Mouse (Mus musculus) thymus, postnatal 25 days (tissue): ENCODE data around the gene Nfatc3.
"Not testable (repeated sequence)": the region's sequence is repeated elsewhere in the genome, so short reads cannot be mapped to it uniquely, and the experiment has no call there.

Source experiments
- DNase-seq: peaks from one replicate; pipeline ENCODE4 v3.0.0; 2022

Gene Nfatc3

DNA sequence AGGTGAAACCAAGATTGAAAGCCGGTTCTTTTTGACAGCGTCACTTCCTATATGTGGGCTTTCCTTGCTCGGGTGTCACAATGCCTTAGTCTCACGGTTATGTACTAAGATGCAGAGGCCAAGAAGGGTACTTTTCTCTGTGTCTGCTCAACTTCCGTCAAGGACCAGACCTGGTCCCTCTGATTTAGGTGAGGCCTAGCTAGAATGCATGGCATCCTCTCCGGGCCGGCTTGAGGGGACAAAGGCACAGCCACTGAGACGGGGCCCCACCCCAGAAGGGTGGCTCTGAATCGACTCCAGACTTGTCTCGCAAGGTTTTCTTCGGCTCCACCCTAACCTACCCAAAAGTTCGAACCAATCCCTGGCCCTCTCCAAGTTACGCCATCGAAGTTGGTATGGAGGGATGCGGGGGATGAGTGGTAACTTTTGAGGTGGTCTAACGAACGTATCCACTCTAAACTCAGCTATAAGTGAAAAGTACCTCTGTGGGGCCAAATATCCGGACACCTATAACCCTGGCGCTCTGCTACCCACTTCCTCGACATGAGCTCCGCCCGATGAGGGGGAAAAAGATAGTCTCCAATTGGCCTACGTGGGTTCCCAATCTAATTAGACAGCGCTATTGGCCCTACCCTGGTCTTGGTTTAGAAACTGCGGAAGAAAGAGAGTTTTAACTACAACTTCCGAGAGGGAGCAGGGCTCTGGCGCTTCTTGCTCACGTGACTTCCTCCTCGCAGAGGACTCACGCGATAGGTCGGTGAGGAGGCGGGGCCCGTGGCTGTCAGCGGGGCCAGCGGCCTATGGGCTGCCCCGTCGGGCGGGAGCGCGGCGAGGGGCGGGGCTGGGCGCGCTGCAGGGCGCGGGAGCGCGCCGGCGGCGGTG, at the start of gene Nfatc3:
Nfatc3 (plus strand) TSS at position 110 of the 882 bp plus-strand sequence.
- DNase-seq = peak; percentile 97

- peak; percentile 88 for DNase-seq
These were observed 47.6 kb upstream of the Nfatc3 start for GRCm38 (mm10) chr8:106010748-106011642.

DNA sequence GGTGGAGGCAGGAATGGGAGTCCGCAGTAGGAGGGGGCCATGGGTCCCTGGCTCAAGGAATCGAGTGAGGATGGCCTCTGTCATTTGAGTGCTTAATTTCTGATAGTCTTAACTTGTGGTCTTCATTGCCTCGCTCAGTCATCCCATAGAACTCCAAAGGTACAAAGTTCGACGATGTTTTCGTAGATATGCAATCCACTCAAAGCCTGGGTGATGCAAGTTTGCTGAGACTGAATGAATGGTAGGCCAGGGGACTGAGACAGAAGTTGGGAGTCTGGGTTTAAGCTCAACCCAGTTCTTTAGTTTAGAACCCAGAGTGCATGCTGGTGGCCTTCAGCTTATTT, 47.0 kb upstream of the Nfatc3 start, which contains the start of gene Ddx28:
Ddx28 (minus strand) TSS at position 240 of the 344 bp plus-strand sequence.
- no peak for DNase-seq

DNA sequence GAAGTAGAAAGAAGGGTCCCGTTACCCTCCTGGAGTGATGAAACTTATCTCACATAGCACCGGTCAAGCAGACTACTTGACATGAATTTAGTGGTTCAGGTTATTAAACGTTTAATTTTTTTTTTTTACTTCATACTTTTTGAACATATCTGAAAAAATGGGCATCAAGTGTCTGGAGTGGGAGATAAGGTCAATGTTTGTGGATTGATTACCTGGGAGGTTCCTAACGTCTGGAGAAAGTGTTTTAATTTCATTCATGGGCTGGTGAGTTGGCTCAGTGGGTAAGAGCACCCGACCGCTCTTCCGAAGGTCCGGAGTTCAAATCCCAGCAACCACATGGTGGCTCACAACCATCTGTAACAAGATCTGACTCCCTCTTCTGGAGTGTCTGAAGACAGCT, 46.4 kb upstream of the Nfatc3 start:
- not testable (repeated sequence) for DNase-seq

DNA sequence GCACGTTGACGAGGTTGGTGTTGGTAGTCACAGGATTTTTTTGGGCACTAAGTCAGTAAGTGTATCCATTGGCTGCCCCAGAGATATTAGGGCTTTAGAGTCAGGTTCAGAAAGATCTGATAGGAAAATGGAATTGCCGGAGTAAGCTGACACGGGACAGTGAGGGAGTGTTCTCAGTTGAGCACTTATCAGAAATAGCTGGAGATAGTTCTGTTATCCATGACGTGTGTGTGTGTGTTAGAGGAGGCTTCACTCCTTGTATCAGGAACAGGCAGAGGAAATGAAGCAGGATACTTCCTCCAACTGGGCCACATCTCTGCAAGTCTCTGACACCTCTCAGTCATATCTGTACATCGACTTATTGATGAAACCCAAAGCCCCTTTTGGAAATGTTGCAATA, 42.4 kb upstream of the Nfatc3 start:
- no peak for DNase-seq

- peak; percentile 57 for DNase-seq
These were observed 41.5 kb upstream of the Nfatc3 start for GRCm38 (mm10) chr8:106017130-106017529.

DNA sequence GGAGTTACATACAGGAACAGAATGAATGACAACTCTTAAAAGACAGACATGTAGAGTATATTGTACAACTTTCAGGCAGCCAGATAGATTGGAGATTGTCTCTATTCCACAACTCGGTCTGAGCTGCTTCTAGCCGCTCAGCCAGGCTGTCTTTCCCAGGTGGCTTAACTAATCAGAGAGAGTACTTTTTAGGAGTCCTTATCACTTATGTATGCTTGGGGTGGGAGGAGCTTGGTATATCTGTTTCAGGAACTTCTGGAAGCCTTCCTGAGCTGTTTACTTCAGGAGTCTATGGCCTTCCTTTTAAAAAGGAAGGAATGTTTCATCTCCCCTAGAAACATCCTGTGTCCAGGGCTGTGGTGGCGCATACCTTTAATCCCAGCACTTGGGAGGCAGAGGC, 40.6 kb upstream of the Nfatc3 start:
- DNase-seq = no peak

GRCm38 (mm10) chr8:106022483-106022882, 36.2 kb upstream of the Nfatc3 start:
- peak; percentile 88 for DNase-seq

GRCm38 (mm10) chr8:106038721-106039120, 19.9 kb upstream of the Nfatc3 start:
- DNase-seq = no peak

GRCm38 (mm10) chr8:106039605-106040004, 19.0 kb upstream of the Nfatc3 start:
- no peak for DNase-seq

GRCm38 (mm10) chr8:106040218-106040617, 18.4 kb upstream of the Nfatc3 start:
- DNase-seq = peak; percentile 41

DNA sequence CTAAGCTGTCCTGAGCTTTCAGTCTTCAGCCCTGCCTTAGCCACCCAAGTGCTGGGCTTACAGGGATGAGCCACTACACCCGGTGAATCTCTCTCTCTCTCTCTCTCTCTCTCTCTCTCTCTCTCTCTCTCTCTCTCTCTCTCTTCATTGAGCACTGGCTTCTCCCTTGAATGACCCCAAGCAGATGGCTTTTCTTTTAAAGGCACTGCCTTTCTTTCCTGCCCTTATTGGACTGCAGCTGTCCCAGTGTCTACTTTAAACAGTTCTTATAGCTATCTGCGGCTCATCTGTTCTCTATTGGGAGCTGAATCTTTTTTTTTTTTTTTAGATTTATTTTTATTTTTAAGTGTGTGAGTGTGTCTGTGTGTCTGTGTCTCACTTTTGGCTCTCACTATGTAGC, 15.6 kb upstream of the Nfatc3 start:
- DNase-seq = no peak

GRCm38 (mm10) chr8:106044151-106044550, 14.5 kb upstream of the Nfatc3 start:
- no peak for DNase-seq

DNA sequence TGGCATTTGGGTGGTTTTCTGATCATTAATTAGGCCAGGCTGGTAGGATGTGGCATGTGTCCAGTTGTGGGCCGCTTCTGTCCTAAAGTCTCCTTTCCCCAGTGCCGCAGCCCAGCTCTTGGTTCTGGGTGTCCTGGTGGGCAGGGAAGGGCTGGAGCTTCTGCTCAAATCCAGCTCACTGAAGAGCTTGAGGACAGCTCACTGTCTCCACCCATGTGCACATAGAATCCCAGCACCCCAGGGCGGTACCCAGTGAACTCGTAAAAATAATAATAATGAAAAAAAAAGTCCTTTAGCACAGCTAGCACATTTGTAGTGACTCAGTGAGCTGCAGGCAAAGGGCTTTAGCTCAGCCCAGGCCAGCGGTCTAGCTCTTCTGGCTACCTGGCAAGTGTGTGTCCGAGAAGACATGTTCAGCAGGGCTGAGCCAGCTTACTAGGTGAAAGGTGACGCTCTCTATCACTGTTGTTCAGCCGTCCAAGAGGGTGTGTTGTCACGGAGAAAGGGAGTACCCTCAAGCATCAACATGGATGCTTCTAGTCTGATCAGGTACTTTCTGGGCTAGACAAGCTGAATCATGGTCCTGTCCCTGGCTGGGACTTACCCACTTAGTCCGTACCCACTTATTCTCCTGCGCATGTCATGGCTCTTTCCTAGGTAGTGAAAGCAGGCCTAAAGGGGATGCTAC, 11.6 kb upstream of the Nfatc3 start:
- DNase-seq = no peak

- no peak for DNase-seq
These were observed 10.6 kb upstream of the Nfatc3 start for GRCm38 (mm10) chr8:106047854-106048630.

- no peak for DNase-seq
These were observed 8.8 kb upstream of the Nfatc3 start for GRCm38 (mm10) chr8:106049840-106050239.

DNA sequence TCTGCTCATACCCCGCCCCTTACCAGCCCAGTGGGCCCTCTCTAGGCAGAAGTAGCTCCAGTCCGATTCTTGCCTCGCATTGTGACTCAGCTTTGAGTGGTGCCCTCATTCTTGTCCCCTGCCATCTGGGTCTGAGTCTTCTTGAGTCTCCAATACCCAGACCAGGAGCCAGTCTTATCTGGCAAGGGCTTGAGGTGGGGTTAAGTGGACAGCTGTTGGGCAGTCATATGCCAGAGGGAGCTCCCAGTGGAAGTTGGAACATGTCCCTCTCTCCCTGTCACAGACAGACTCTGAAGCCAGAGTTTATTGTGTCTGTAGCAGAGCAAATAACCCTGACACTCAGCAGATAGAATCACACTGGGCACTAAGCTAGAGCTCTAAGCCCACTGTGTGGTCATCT, 7.6 kb upstream of the Nfatc3 start:
- DNase-seq = no peak

- DNase-seq = peak; percentile 65
These were observed 6.0 kb upstream of the Nfatc3 start for GRCm38 (mm10) chr8:106052510-106053089.

DNA sequence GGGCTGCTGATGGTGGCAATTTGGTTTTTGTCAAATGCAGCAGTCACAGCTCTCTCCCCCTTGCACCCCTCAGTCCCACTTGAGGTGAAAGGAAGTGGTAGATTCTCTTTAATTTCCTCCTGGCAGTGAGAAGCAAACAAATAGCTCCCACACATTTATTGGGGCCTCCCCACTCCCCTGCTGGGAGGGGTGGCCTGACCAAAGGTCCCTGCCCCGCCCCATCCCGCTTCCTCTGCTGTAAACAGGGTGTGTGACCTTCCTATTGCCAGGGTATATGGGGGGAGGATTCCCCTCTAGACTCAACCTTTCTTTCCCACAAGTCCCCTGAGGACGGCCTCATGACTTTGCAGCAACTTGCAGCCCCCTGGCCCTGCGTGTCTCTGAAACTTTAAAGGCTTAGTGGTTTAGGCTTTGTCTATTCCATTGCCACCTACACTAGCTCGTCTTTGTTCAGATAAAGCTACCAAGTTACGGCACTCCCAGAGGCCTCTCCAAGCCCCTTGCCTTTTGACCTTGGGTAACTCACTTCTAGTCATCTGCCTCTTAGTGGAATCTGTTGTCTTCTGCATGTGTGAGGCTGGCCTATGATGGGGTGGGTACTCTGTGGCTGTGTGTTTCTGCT, 4.3 kb upstream of the Nfatc3 start:
- peak; percentile 84 for DNase-seq

- DNase-seq = peak; percentile 58
These were observed 3.6 kb upstream of the Nfatc3 start for GRCm38 (mm10) chr8:106055038-106055437.

- DNase-seq = peak; percentile 26
These were observed 2.1 kb upstream of the Nfatc3 start for GRCm38 (mm10) chr8:106056455-106056982.
